Mouse (Mus musculus) urinary bladder, postnatal 14 days (tissue): Measurements from ENCODE around the gene Upp1.
A peak's percentile ranks its signal among the peaks of the same experiment; 100 is the strongest.
"Not testable (repeated sequence)": the region's sequence is repeated elsewhere in the genome, so short reads cannot be mapped to it uniquely, and the experiment has no call there.

Source experiments
- DNase-seq: peaks from one replicate; pipeline ENCODE4 v3.0.0; 2021; ENCODE audit warnings: low spot score

Gene Upp1

GRCm38 (mm10) chr11:9118050-9118420 is at the start of gene Upp1:
Gene Upp1 (plus strand): TSS chr11:9118103.
- no peak for DNase-seq

- no peak for DNase-seq
These were observed 41.5 kb upstream of the Upp1 start for GRCm38 (mm10) chr11:9076444-9076843.

- DNase-seq: no peak
These were observed 4.7 kb upstream of the Upp1 start for GRCm38 (mm10) chr11:9113189-9113588.

GRCm38 (mm10) chr11:9115367-9116120 is 2.4 kb upstream of the Upp1 start:
- DNase-seq: no peak

- no peak for DNase-seq
These were observed 1.8 kb upstream of the Upp1 start for GRCm38 (mm10) chr11:9116121-9116520.

- no peak for DNase-seq
These were observed 987 bp upstream of the Upp1 start for GRCm38 (mm10) chr11:9116916-9117315.

- DNase-seq: peak; percentile 42
These were observed 399 bp upstream of the Upp1 start for GRCm38 (mm10) chr11:9117358-9118049.

GRCm38 (mm10) chr11:9118421-9119121 is 668 bp downstream of the Upp1 start:
- peak; percentile 64 for DNase-seq

- no peak for DNase-seq
These were observed 1.5 kb downstream of the Upp1 start for GRCm38 (mm10) chr11:9119231-9120020.

- DNase-seq: no peak
These were observed 4.4 kb downstream of the Upp1 start for GRCm38 (mm10) chr11:9122315-9122714.

GRCm38 (mm10) chr11:9126373-9127107 is 8.6 kb downstream of the Upp1 start:
- no peak for DNase-seq

- DNase-seq: no peak
These were observed 10.2 kb downstream of the Upp1 start for GRCm38 (mm10) chr11:9128110-9128509.

GRCm38 (mm10) chr11:9129528-9129927 is 11.6 kb downstream of the Upp1 start:
- DNase-seq: no peak

GRCm38 (mm10) chr11:9131688-9132087 is 13.8 kb downstream of the Upp1 start:
- DNase-seq: no peak

- no peak for DNase-seq
These were observed 17.8 kb downstream of the Upp1 start for GRCm38 (mm10) chr11:9135589-9136246.

- DNase-seq: peak; percentile 74
These were observed 18.6 kb downstream of the Upp1 start for GRCm38 (mm10) chr11:9136471-9136870.

- DNase-seq: no peak
These were observed 27.2 kb downstream of the Upp1 start for GRCm38 (mm10) chr11:9145113-9145512.

- no peak for DNase-seq
These were observed 28.2 kb downstream of the Upp1 start for GRCm38 (mm10) chr11:9146115-9146514.

- no peak for DNase-seq
These were observed 28.8 kb downstream of the Upp1 start for GRCm38 (mm10) chr11:9146683-9147082.

- no peak for DNase-seq
These were observed 30.3 kb downstream of the Upp1 start for GRCm38 (mm10) chr11:9148206-9148605.

GRCm38 (mm10) chr11:9150403-9150802 is 32.5 kb downstream of the Upp1 start:
- DNase-seq: not testable (repeated sequence)
